Mouse (Mus musculus) erythroblast, embryonic 14.5 days (primary cell): ENCODE data around the gene Dmrta1. TPM values are rescaled to one million over a fixed set of nuclear protein-coding genes. Genes with fewer than 3 reads are reported as not detected.
"Not testable (repeated sequence)": the region's sequence is repeated elsewhere in the genome, so short reads cannot be mapped to it uniquely, and the experiment has no call there.

Experiments used
- H3K27me3 ChIP-seq: 2 replicates; pipeline ENCODE4 v1.6.1; 2012; ENCODE audit warnings: inconsistent platforms; ENCODE audit not compliant: control insufficient read depth
- H3K36me3 ChIP-seq: 2 replicates; pipeline ENCODE4 v1.6.1; 2012; ENCODE audit warnings: mild to moderate bottlenecking, inconsistent platforms; ENCODE audit not compliant: control insufficient read depth
- H3K4me1 ChIP-seq: 2 replicates; pipeline ENCODE4 v1.6.1; 2012; ENCODE audit warnings: inconsistent platforms; ENCODE audit not compliant: control insufficient read depth
- H3K4me3 ChIP-seq: replicated peaks from 2 replicates; pipeline ENCODE3; 2012; ENCODE audit warnings: moderate library complexity, mild to moderate bottlenecking, inconsistent platforms
- H3K9me3 ChIP-seq: 2 replicates; pipeline ENCODE4 v1.6.1; 2012; ENCODE audit warnings: low read length, inconsistent platforms, mixed read lengths; ENCODE audit not compliant: control insufficient read depth
- GATA1 ChIP-seq: IDR thresholded peaks from 2 replicates; pipeline ENCODE4 v1.6.1; 2012; ENCODE audit warnings: low read length, inconsistent platforms, mixed read lengths
- TAL1 ChIP-seq: IDR thresholded peaks from 3 replicates; pipeline ENCODE4 v1.6.1; 2012; ENCODE audit warnings: low read length, inconsistent platforms, mixed read lengths
- polyA plus RNA-seq: library from polyadenylated mRNA; stranded (reverse); fragments of >175 nt; gene quantifications from 2 replicates; pipeline ENCODE4 v1.2.3, GENCODE M21; 2012

The Dmrta1 gene
- polyA plus RNA-seq, 1 experiment, result not detected

- Histone ChIP-seq H3K36me3 (no peaks in the 10 kb centered on the region), H3K4me1 (no peaks in the 10 kb centered on the region), H3K4me3 (no peak overlapping the region), H3K9me3 (no peaks in the 10 kb centered on the region), H3K27me3 (no peaks in the 10 kb centered on the region)
- TF ChIP-seq GATA1 (no peak), TAL1 (no peak)
These were observed 18.7 kb downstream of the Dmrta1 start for GRCm38 (mm10) chr4:89697951-89698350.

- H3K4me1 ChIP-seq, H3K36me3 ChIP-seq, H3K9me3 ChIP-seq, H3K27me3 ChIP-seq, H3K4me3 ChIP-seq: not testable (repeated sequence)
These were observed 44.4 kb downstream of the Dmrta1 start for GRCm38 (mm10) chr4:89723526-89724190.
